Mouse (Mus musculus) left cerebral cortex, adult 2 months (tissue): ENCODE results near the gene Mecom. TPM values are rescaled to one million over a fixed set of nuclear protein-coding genes. Genes with fewer than 3 reads are reported as not detected.

ENCODE experiments used
- DNase-seq, 2 experiments: peaks; one replicate each; pipeline ENCODE4 v3.0.0; 2021 to 2022; ENCODE audit warnings: low spot score in 2 of 2, mixed read lengths in 1 of 2; ENCODE audit errors: extremely low spot score in 1 of 2
- H3K27ac ChIP-seq: fragments of 200-600 bp; 2 replicates; pipeline ENCODE4 v1.8.1; 2022
- H3K4me3 ChIP-seq: fragments of 200-600 bp; 2 replicates; pipeline ENCODE4 v1.8.1; 2022
- CTCF ChIP-seq: fragments of 200-600 bp; IDR thresholded peaks from 2 replicates; pipeline ENCODE4 v1.8.1; 2022; ENCODE audit warnings: antibody characterized with exemption, mild to moderate bottlenecking, moderate library complexity
- intact Hi-C: fragments of 180-260 bp; cut with DNase I; formaldehyde crosslinking; loops from one replicate; pipeline ENCODE4 v1.15.1; 2025
- total RNA-seq, 2 experiments: library from RNA; stranded (reverse); gene quantifications; 2 replicates each; pipeline ENCODE4 v1.2.3; 2021

Mecom gene
- total RNA-seq, 2 experiments from 2014 or later, result 2.1 to 4.1 TPM

GRCm38 (mm10) chr3:30366621-30367020 is 181.2 kb downstream of the Mecom start:
- TF ChIP-seq CTCF, result no peak
- no peak overlapping the region for H3K4me3 ChIP-seq
- no peak overlapping the region for H3K27ac ChIP-seq
- DNase-seq, result no peak
- intact Hi-C loops, result no loop called here

GRCm38 (mm10) chr3:30361190-30361589 is 186.6 kb downstream of the Mecom start:
- DNase-seq, result no peak
- H3K27ac ChIP-seq, result no peak overlapping the region
- intact Hi-C loops, result no loop called here
- no peak overlapping the region for H3K4me3 ChIP-seq
- no peak for TF ChIP-seq CTCF

DNA sequence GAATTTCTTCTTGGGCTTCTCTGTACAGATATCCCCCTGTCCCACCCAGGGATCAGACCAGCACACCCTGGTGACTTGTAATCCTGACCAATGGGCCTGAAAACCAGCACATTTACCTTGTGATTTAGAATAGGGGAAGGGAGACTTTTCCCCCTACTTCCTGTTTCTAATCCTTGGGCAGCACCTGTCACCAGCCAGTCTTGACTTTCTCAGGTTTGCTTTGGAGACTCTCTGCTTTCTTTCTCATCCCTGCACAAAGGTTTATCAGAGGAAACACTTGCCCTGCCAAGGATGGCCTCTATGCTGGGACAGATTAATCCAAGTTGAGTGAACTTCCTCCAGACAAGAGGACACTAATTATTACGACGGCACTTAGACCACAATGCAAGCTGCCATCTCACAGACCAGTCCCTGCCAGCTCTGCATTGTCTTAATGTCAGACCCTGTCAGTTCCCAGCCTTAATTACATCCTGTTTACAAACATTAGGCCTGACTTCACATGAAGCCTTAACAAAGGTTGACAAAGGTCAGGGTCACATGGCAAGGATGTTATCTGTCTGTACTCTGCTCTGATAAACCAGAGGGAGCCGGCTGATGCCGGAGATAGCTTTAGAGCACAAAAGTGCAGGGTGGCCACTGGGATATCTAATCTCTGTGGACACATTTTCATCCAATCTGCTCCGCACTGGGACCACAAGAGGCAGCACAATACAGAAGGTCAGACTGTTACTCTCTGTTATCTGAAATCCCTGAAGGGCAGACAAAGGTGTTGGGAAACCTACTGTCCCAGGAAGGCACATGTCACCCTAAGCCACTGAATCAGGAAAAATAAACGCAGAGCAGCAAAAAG is 193.7 kb downstream of the Mecom start:
- no peak overlapping the region for H3K27ac ChIP-seq
- H3K4me3 ChIP-seq, result no peak overlapping the region
- no peak for TF ChIP-seq CTCF
- intact Hi-C loops, result no loop called here
- no peak for DNase-seq

DNA sequence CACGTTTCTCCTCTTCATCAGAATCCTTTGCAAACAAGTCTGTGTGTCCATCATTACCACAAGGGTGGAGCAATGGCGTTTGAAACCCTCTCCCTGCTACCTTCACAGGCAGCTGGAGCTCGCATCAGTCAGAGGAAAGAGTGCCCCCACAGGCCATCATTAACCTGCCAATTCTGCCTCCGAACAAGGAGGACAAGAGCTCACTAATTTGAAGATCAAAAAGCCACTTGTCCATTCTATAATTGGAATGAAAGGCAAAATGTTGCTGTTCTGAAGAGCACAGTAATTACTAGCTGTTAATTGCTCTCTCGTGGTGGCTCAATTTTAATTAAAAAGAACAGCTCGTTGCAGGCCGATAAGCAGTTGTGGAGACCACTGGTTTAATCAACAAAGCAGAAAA is 198.5 kb downstream of the Mecom start:
- no peak overlapping the region for H3K4me3 ChIP-seq
- DNase-seq, result no peak
- intact Hi-C loops, result no loop called here
- no peak for TF ChIP-seq CTCF
- no peak overlapping the region for H3K27ac ChIP-seq

DNA sequence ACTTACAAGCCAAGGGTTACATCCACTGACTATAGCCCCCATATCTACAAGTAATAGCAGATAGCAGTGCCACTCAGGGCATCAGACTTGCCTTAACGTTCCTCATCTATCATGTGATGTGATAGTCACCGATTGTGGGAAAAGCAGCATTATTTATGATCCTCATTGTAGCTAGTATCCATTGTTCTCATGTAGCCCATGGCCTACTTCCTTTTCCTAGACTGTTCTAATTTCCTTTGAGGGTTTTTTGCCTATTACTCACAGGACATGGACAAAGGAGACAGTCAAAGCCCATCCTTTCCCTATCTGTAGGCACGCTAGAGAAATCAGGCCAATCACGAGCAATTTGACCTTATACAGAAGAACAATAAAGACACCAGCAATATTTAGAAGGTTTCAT is 203.7 kb downstream of the Mecom start:
- Histone ChIP-seq H3K4me3 (no peak overlapping the region), H3K27ac (no peak overlapping the region)
- no peak for DNase-seq
- intact Hi-C loops, result no loop called here
- no peak for TF ChIP-seq CTCF

DNA sequence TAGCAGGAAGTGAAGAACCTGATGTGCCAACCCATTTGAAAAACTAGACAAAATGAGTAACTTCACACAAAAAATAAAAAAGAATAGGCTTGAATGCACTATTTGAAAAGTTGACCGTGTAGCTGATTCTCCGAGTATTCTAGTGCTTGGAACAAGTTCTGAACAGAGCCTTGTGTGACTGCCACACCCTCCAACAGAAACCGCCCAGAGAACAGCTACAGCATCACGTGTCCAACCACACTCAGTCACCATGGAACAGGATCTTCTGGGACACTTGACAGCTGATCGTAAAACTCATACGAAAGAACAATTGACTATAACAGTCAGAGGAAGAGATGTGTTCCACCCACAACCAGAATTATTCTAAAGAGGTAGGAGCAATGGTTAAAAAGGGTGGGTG is 215.5 kb downstream of the Mecom start:
- intact Hi-C loops, result no loop called here
- H3K27ac ChIP-seq, result no peak overlapping the region
- no peak for DNase-seq
- TF ChIP-seq CTCF, result no peak
- no peak overlapping the region for H3K4me3 ChIP-seq

DNA sequence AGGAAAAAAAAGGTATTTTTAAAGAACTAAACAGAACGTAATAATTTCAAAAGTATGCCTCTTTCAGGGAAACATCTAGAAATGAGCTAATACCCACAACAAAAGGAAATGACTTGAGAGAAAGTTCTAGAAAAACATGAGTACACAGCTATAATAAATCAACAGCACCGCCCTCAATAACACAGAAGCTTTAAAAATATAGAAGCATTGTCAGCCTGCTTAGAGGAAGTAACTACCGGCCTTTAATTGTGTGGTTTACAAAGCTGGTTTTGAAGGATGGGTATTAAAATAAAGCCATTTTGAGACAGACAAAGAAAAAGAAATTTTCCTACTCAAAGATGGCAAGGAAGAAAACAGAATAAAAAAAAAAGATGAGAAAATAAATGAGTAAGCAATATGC is 217.3 kb downstream of the Mecom start:
- no peak for TF ChIP-seq CTCF
- Histone ChIP-seq H3K4me3 (no peak overlapping the region), H3K27ac (no peak overlapping the region)
- intact Hi-C loops, result no loop called here
- DNase-seq, result no peak

DNA sequence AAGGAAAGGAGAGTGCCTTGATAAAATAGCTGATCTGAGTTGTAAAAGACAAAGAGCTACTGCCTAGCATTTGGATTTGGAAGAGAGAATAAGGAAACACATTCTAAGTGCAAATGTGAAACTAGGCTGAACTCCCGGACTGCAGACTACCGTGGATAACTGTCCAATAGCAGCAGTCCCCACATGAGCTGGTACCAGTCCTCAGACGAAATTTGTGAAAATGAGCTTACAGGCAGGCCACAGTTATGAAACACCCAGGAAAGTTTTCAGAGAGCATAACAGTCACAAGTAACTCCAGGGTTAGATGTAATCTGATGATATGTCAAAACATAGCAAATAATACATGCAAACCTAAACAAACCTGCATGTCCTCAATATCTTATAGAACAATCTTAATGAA is 217.8 kb downstream of the Mecom start:
- DNase-seq, result no peak
- Histone ChIP-seq H3K4me3 (no peak overlapping the region), H3K27ac (no peak overlapping the region)
- no peak for TF ChIP-seq CTCF
- intact Hi-C loops, result no loop called here

DNA sequence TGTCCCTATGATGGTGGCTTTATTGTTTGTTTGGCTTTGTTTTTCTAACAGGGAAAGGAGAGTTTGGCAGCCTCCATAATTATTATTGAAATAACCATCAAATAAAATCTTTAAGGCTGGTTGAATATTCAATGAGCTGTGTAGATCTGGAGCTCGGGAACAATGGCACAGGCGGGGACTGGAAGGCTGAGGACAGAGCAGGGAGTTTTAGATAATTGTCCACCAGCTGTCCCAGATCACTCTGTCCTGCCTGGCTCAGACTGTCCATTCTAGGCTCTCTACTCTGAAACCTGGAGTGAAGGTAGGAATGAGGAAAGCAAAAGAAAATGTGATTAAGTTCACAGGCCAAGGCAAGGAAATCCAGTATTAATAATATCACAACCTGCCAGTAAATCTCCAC is 232.9 kb downstream of the Mecom start:
- TF ChIP-seq CTCF, result no peak
- Histone ChIP-seq H3K4me3 (no peak overlapping the region), H3K27ac (no peak overlapping the region)
- DNase-seq, result no peak
- intact Hi-C loops, result no loop called here

GRCm38 (mm10) chr3:30308081-30308480 is 239.7 kb downstream of the Mecom start:
- DNase-seq, result no peak
- no peak for TF ChIP-seq CTCF
- intact Hi-C loops, result no loop called here

GRCm38 (mm10) chr3:30307601-30308000 is 240.2 kb downstream of the Mecom start:
- H3K27ac ChIP-seq, result no peak overlapping the region
- no peak overlapping the region for H3K4me3 ChIP-seq
- no peak for DNase-seq
- intact Hi-C loops, result no loop called here
- no peak for TF ChIP-seq CTCF

More at GRCm38 (mm10) chr3:30308081-30308480, 239.7 kb downstream of the Mecom start:
- no peak overlapping the region for H3K27ac ChIP-seq
- H3K4me3 ChIP-seq, result no peak overlapping the region

- intact Hi-C loops, result no loop called here
- H3K27ac ChIP-seq, result no peak overlapping the region
Measured at GRCm38 (mm10) chr3:30306080-30306479, 241.7 kb downstream of the Mecom start.

DNA sequence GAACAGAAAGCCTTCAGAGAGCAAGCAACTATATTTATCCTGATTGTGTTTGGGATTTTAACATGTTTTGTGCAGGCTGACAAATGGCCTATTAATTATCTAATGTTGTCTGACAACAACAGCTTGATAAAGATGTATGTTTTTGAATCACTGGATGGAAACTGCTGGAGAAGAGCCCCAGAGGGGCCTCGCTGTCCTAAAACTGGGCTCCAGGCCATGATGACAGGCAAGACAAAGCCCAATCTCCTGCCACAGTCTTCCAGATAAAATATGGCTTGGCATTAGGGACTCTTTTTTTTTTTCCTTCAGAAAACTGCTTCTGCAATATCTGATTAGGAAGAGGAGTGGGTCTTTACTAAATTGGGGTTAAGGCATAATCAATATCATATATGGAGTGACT is 248.3 kb downstream of the Mecom start:
- TF ChIP-seq CTCF, result no peak
- intact Hi-C loops, result no loop called here
- no peak for DNase-seq
- Histone ChIP-seq H3K4me3 (no peak overlapping the region), H3K27ac (no peak overlapping the region)

More at GRCm38 (mm10) chr3:30306080-30306479, 241.7 kb downstream of the Mecom start:
- H3K4me3 ChIP-seq, result no peak overlapping the region
- no peak for DNase-seq
- no peak for TF ChIP-seq CTCF
